Mouse (Mus musculus): Measurements from ENCODE around the gene Rilp.
A peak's percentile ranks its signal among the peaks of the same experiment; 100 is the strongest.

DNA sequence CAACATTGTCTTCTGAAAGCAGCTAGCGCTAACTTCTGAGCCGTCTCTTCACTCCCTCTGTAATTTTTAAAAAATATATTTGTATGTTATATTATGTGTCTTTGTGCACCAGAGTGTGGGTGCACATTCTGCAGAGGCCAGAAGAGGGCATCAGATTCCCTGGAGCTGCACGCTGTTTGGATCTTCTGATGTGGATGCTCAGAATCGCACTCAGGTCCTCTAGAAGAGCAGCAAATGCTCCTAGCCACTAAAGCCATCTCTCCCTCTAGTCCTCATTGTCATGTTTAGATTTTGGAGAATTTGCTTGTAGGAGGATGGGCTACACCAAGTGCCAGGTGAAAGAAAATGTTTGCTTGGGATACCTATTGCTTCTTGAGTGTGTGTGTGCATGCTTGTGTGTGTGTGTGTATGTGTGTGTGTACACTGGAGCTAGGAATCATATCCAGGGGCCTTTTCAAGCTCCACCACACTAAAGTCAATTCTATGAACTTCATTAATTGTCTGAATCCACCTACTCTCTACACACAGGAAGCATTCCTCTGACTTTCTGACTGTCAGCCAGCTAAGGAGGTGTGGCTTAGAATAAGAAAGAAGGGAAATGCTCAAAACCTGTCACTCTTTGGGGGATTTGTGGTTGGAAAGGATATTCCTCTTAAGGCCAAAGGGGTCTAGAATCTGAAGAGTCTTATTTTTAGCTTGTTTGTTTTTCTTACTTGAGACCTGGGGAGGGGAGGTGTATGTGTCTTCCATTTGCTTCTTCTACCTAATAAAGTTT is 43.0 kb upstream of the Rilp start:
- TF ChIP-seq EP300 (IDR thresholded peaks at IDR 0.05; ENCODE audit: low read depth in 1 of 2, low read length in 2 of 2) (no peak), CHD1 (IDR thresholded peaks at IDR 0.05; ENCODE audit: low read depth, low read length) (no peak), ETS1 (IDR thresholded peaks at IDR 0.05; ENCODE audit: low read depth, low read length) (no peak), CTCF (IDR thresholded peaks at IDR 0.05 in 2 of 3, conservative IDR thresholded peaks at IDR 0.05 in 1 of 3; ENCODE audit: control insufficient read depth in 1 of 3, insufficient read depth in 1 of 3, low read depth in 2 of 3, low read length in 3 of 3, poor library complexity in 1 of 3, severe bottlenecking in 1 of 3) (peak; percentile 24 to 27 (median 25); a peak in 4 of 6 replicates), POLR2AphosphoS5 (IDR thresholded peaks at IDR 0.05; ENCODE audit: borderline replicate concordance, low read depth, low read length) (no peak), ZMIZ1 (IDR thresholded peaks at IDR 0.05; ENCODE audit: low read depth, low read length) (no peak), POLR2A (IDR thresholded peaks at IDR 0.05; ENCODE audit: control insufficient read depth in 1 of 2, insufficient read depth in 1 of 2, low read depth in 1 of 2, low read length in 2 of 2, poor library complexity in 1 of 2) (no peak), MAFK (IDR thresholded peaks at IDR 0.05; ENCODE audit: borderline replicate concordance, low read depth, low read length) (no peak), MXI1 (IDR thresholded peaks at IDR 0.05; ENCODE audit: low read depth, low read length) (no peak), MYC (IDR thresholded peaks at IDR 0.05; ENCODE audit: low read depth, low read length) (no peak), GABPA (IDR thresholded peaks at IDR 0.05; ENCODE audit: low read depth, low read length) (no peak)

All from MEL (cell line).